Mouse (Mus musculus) kidney, adult 2 months (tissue): Measurements from ENCODE around the gene Olfr904. TPM values are rescaled to one million over a fixed set of nuclear protein-coding genes. Genes with fewer than 3 reads are reported as not detected.

Source experiments
- DNase-seq: peaks from one replicate; pipeline ENCODE4 v3.0.0; 2021
- H3K27ac ChIP-seq: fragments of 200-500 bp; 2 replicates; pipeline ENCODE4 v1.5.1; 2012; ENCODE audit warnings: low read depth, low read length, control low read depth, inconsistent platforms; ENCODE audit not compliant: insufficient read depth
- H3K27me3 ChIP-seq: fragments of 200-500 bp; replicated peaks from 2 replicates; pipeline ENCODE4 v1.6.1; 2012; ENCODE audit warnings: mild to moderate bottlenecking, moderate library complexity, low read length, inconsistent platforms; ENCODE audit not compliant: control insufficient read depth, insufficient read depth
- H3K36me3 ChIP-seq: fragments of 200-500 bp; 2 replicates; pipeline ENCODE4 v1.6.1; 2012; ENCODE audit warnings: mild to moderate bottlenecking, moderate library complexity, low read length, inconsistent platforms; ENCODE audit not compliant: control insufficient read depth, insufficient read depth
- H3K4me1 ChIP-seq: fragments of 200-500 bp; 2 replicates; pipeline ENCODE4 v1.6.1; 2011; ENCODE audit warnings: low read length; ENCODE audit not compliant: control insufficient read depth, insufficient read depth
- H3K4me3 ChIP-seq: fragments of 200-500 bp; 2 replicates; pipeline ENCODE4 v1.5.1; 2011; ENCODE audit warnings: mild to moderate bottlenecking, low read depth, low read length, control low read depth; ENCODE audit not compliant: insufficient read depth
- CTCF ChIP-seq: fragments of 200-500 bp; conservative IDR thresholded peaks from 2 replicates; pipeline ENCODE4 v1.5.1; 2011; ENCODE audit warnings: low read depth, mild to moderate bottlenecking, control low read depth, low read length, moderate library complexity, mixed read lengths; ENCODE audit not compliant: insufficient read depth, insufficient read length
- POLR2A ChIP-seq: fragments of 200-500 bp; IDR thresholded peaks from one replicate; pipeline ENCODE4 v1.6.1; 2011; ENCODE audit warnings: low read depth, low read length, control low read depth
- WGBS: fragments of 180-500 bp; shearing (Covaris S2); methylation state at CpG from one replicate; pipeline ENCODE4 v1.1.7; 2018; 5-methylcytosine and 5-hydroxymethylcytosine counted together
- polyA plus RNA-seq: library from polyadenylated mRNA; depleted of rRNA; stranded (reverse); fragments of >200 nt; gene quantifications from 2 replicates; pipeline ENCODE4 v1.2.3, GENCODE M21; 2012; rRNA removed

The Olfr904 gene
- polyA plus RNA-seq, 1 experiment: not detected

GRCm38 (mm10) chr9:38495501-38495900, 32.6 kb downstream of the Olfr904 start, which contains the start of gene Olfr907:
TSS of gene Olfr907 (plus strand) at chr9:38495801.
- no peaks in the 10 kb centered on the region for H3K27me3 ChIP-seq
- TF ChIP-seq POLR2A: no peak
- no peak for TF ChIP-seq CTCF
- WGBS: 76% methylated on average over 2 of the region's 2 CpGs
- H3K36me3 ChIP-seq: no peaks in the 10 kb centered on the region
- H3K27ac ChIP-seq: no peak within 1 kb of the TSS
- H3K4me1 ChIP-seq: no peaks in the 10 kb centered on the region
- DNase-seq: no peak
- H3K4me3 ChIP-seq: no peak within 1 kb of the TSS

GRCm38 (mm10) chr9:38512353-38512752, 49.4 kb downstream of the Olfr904 start:
- Histone ChIP-seq H3K27ac (no peak overlapping the region), H3K27me3 (no peaks in the 10 kb centered on the region), H3K4me1 (no peaks in the 10 kb centered on the region), H3K36me3 (no peaks in the 10 kb centered on the region), H3K4me3 (no peak overlapping the region)
- 53% methylated on average over 2 of the region's 2 CpGs for WGBS
- no peak for DNase-seq
- TF ChIP-seq POLR2A: no peak
- TF ChIP-seq CTCF: no peak

Other genes with a start within 250 kb of the Olfr904 start
- gene Olfr894, start 245.1 kb upstream of the Olfr904 start, polyA plus RNA-seq: not detected in 2 replicates
- gene Olfr143, start 210.4 kb upstream of the Olfr904 start, polyA plus RNA-seq: not detected in 2 replicates
- not detected in 2 replicates for gene Olfr895, start 195.3 kb upstream of the Olfr904 start, polyA plus RNA-seq
- gene Olfr896-ps1, start 172.0 kb upstream of the Olfr904 start, polyA plus RNA-seq: not detected in 2 replicates
- not detected in 2 replicates for gene Olfr25, start 134.1 kb upstream of the Olfr904 start, polyA plus RNA-seq
- not detected in 2 replicates for gene Olfr898, start 114.7 kb upstream of the Olfr904 start, polyA plus RNA-seq
- gene Olfr250, start 96.2 kb upstream of the Olfr904 start, polyA plus RNA-seq: not detected in 2 replicates
- not detected in 2 replicates for gene Olfr251, start 86.1 kb upstream of the Olfr904 start, polyA plus RNA-seq
- gene Olfr147, start 61.4 kb upstream of the Olfr904 start, polyA plus RNA-seq: not detected in 2 replicates
- not detected in 2 replicates for gene Olfr901, start 33.7 kb upstream of the Olfr904 start, polyA plus RNA-seq
- gene Olfr902, start 15.5 kb upstream of the Olfr904 start, polyA plus RNA-seq: not detected in 2 replicates
- not detected in 2 replicates for gene Olfr905, start 8.0 kb downstream of the Olfr904 start, polyA plus RNA-seq
- gene Olfr906, start 23.9 kb downstream of the Olfr904 start, polyA plus RNA-seq: not detected in 2 replicates
- not detected in 2 replicates for gene Olfr907, start 32.7 kb downstream of the Olfr904 start, polyA plus RNA-seq
- not detected in 2 replicates for gene Olfr911-ps1, start 58.4 kb downstream of the Olfr904 start, polyA plus RNA-seq
- gene Olfr910, start 74.7 kb downstream of the Olfr904 start, polyA plus RNA-seq: not detected in 2 replicates
- gene Olfr912, start 117.0 kb downstream of the Olfr904 start, polyA plus RNA-seq: not detected in 2 replicates
- not detected in 2 replicates for gene Olfr913, start 129.6 kb downstream of the Olfr904 start, polyA plus RNA-seq
- not detected in 2 replicates for gene Olfr914, start 142.0 kb downstream of the Olfr904 start, polyA plus RNA-seq
- gene Olfr916, start 196.7 kb downstream of the Olfr904 start, polyA plus RNA-seq: not detected in 2 replicates
- gene Olfr917, start 202.7 kb downstream of the Olfr904 start, polyA plus RNA-seq: not detected in 2 replicates
- not detected in 2 replicates for gene Olfr918, start 211.5 kb downstream of the Olfr904 start, polyA plus RNA-seq
- not detected in 2 replicates for gene Olfr919, start 240.5 kb downstream of the Olfr904 start, polyA plus RNA-seq